Mouse (Mus musculus) lung, postnatal 25 days (tissue): ENCODE results near the gene Ing4.
A peak's percentile ranks its signal among the peaks of the same experiment; 100 is the strongest.

Experiments used
- DNase-seq: peaks from one replicate; pipeline ENCODE4 v3.0.0; 2022; ENCODE audit warnings: low spot score

The Ing4 gene

DNA sequence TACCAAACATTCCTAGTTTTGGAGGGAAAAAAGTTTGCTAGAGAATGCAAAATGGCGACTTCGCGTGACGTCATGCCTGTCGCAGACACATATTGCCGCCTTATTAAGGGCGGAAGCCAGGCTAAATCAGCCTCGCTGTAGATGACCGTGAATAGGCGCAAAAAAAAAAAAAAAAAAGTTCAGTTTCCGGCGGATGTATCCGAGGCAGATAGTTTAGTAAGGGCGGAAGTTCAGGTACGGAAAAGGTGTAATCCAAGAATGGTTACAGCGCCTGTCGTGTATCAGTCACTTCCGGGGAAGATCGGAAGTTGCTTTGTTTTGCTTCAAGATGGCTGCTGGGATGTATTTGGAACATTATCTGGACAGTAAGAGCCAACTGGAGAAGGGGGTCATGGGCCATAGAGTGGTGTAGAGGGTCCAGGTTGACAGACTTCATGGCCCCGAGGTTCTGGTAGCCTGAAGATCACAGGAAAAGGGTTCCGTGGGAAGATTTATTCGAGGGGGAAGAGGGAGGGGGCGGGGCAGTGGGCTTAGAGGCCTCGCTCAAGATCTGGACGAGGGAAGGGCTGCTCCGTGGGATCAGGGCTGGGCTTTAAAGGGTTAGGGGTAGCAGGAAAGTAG is at the start of gene Ing4:
Gene Ing4, plus strand, starts transcription at position 228 of the 621 bp plus-strand sequence.
- DNase-seq, result peak; percentile 95

GRCm38 (mm10) chr6:124992241-124992640 is 47.3 kb upstream of the Ing4 start:
- no peak for DNase-seq

- DNase-seq, result no peak
Measured at GRCm38 (mm10) chr6:124993365-124993764, 46.2 kb upstream of the Ing4 start.

GRCm38 (mm10) chr6:124993876-124994275 is 45.7 kb upstream of the Ing4 start:
- no peak for DNase-seq

DNA sequence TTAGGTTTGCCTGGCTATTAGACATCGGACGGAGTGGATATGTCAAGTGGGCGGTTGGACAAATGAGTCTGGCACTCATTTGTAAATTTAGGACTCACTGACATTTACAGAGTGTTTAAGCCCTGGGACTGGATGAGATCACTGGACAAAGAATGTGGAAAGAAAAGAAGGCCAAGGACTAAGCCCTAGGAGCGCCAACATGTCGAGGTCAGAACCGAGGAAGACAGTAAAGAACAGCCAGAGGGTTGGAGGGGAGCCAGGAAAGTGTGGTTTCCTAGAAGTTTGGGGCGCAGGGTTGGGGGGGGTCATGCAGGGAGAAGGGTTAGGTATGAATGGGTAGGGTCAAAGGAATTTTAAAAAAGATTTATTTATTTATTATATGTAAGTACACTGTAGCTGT is 44.3 kb upstream of the Ing4 start:
- DNase-seq, result no peak

GRCm38 (mm10) chr6:124995831-124996403 is 43.6 kb upstream of the Ing4 start:
- DNase-seq, result no peak

DNA sequence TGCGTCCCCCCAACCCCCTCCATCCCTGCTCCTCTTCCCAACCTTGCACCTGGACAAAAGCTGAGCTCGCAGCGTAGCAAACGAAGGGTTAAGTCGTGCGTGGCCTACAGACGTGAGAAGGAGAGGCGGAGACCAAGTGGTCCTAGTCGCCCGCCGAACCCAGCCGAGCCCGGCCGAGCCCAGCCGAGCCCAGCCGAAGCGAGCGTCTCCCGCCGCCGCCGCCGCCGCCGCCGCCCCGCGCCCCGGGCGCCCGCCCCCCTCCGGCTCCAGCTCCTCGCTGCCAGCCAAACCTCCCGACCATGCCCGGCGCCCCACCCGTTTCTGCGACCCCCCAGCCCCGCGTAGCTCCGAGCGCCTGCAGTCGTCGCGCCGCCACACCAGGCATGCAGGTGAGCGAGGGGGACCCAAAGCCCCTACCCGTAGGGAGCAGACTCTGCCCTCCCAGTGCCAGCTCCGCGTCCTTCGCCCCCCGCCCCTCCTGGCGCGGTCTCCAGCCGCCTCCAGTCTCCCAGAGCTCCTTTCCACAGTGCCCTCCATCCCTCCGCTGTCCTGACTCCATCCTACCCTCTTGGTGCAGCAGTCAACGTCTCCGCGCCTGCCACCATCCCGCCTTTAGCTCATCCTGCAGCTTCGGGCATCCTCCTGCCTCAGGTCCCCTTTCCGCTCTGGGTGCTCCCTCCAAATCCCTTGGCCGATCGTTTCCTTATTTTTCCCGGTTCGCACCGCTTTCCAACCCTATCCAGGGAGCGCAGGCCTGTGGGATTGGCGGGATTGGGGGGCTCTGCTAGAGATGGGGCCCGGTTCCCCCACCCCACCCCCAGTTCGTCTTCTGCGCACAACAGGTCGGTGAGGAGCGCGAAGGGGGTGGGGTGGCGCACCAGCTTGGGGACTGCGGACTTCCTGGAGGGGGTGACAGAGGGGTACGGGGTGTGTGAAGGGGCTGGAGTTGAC is 42.7 kb upstream of the Ing4 start, which contains the start of gene Pianp:
Gene Pianp, plus strand, starts transcription at position 144 of the 951 bp plus-strand sequence.
- DNase-seq, result peak; percentile 67

DNA sequence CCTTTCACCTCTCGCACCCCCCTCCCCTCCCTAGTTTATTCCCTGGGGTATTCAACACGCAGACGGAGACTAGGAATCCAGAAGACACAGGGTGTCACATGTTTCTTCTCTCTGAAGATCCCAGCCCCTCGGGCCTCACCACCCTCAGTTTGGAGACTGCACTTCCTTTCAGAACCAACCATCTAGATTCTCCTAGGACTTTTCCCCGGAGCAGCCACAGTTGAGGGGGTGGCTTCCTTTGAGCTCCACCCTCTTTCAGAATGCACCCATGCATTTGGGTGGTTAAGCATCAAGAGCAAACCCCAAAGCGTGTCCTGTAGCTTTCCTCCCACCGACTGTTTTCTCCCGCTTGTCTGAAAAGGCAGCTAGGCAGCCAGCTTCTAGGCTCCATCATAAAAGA is 41.5 kb upstream of the Ing4 start:
- DNase-seq, result no peak

GRCm38 (mm10) chr6:124999091-124999490 is 40.5 kb upstream of the Ing4 start:
- DNase-seq, result no peak

- DNase-seq, result no peak
Measured at GRCm38 (mm10) chr6:124999546-124999945, 40.0 kb upstream of the Ing4 start.

DNA sequence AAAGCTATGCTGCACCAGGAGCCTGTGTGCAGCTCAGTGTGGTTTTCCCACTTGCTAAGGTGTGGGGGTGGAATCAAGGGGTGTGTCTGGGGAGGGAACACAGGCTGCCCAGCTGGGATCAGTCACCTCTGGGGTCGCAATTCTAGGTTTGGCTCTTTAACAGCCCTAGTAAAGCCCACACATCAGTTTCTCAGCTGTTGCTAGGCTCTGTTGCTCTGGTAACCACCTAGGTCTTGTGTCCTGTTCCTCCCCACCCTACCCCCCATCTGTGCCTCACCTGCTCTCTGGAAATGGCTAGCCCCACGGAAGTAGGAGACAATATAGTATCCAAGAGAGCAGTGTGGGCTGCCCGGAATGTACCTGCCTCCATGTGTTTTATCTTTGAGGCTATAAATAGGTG is 35.9 kb upstream of the Ing4 start:
- DNase-seq, result no peak

- DNase-seq, result no peak
Measured at GRCm38 (mm10) chr6:125005086-125005485, 34.5 kb upstream of the Ing4 start.

DNA sequence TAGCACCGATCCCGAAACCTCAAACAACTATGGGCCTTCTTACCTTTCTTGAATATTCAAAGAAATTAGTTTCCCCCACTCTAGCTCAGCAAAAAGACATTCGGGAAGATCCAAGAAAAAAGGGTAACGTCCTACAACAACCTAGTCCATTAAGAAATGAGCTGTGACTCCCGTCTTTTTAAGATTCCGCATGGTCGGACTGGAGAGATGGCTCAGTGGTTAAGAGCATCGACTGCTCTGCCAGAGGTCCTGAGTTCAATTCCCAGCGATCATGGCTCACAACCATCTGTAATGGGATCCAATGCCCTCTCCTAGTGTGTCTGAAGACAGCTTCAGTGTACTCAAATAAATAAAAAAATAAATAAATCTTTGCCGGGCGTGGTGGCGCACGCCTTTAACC is 31.5 kb upstream of the Ing4 start:
- DNase-seq, result no peak

DNA sequence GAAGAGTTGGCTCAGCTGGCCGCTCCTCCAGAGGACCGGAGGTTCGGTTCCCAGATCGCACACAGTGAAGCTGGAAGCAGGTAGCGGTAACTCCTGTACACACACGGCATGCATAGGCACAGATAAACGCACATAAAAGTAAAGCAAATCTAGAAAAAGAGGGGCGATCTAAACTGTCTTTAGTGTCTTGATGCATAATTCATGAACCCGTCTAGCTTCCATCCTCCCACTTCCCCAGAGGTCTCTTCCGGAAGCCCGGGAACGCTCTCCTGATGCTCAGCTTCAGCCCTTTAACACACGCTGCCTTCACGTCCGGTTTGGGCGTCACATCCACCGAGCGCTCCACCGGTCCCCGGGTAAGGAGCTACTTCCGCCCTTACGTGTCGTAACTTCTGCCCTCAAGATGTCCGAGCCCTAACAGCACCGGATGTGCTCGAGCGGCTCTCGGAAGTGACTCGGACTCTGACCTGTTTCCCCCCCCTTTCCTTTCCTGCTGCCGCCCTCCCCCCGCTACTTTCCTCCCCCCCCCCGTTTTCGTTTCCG is 30.9 kb upstream of the Ing4 start:
- DNase-seq, result peak; percentile 100

DNA sequence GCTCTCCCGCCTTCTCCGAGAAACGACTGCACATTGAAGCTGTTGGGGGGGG is 30.6 kb upstream of the Ing4 start, which contains the start of gene Zfp384:
Gene Zfp384, plus strand, starts transcription at position 17 of the 52 bp plus-strand sequence.
- DNase-seq, result no peak

DNA sequence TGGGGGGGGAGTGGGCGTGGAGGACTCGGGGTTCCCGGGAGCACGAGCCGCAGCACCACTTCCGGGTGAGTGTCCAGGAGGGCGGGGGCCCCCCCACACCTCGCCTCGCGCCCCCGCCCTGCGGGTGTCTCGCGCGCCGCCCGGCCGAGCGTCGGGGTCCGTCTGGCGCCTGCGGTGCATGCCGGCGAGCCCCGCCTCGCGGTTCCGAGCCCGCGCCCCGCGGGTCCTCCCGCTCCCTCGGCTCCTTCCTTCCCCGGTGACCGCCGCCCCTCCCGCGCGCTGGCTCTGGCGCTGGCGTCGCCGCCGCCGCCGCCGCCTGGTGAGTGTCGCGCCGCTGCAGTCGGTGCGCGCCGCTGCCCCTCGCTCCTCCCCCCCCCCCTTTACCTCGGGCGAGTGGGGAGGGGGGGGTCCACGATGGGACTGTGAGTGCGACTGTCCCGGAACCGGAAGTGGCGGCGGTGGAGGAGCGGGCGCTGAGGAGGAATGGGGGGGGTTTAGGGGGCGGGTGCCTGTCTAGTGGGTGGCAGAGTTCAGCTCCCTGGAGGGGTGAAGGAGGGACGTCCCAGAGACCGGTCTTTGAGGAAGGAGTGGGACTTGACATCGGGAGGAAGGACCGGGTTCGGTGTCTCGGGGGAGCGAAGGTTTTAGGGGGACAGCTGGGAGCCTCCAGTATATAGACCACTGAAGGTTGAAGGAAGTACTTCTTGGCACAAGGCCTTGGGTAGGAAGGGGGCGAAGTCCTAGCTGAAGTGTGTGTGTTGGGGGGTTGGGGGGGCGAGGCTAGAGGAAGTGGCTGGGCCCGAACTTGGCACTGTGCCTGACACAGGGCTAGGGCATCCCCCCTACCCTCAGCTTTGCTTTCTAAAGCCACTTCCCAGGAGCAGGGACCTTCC is 30.1 kb upstream of the Ing4 start:
- peak; percentile 84 for DNase-seq

DNA sequence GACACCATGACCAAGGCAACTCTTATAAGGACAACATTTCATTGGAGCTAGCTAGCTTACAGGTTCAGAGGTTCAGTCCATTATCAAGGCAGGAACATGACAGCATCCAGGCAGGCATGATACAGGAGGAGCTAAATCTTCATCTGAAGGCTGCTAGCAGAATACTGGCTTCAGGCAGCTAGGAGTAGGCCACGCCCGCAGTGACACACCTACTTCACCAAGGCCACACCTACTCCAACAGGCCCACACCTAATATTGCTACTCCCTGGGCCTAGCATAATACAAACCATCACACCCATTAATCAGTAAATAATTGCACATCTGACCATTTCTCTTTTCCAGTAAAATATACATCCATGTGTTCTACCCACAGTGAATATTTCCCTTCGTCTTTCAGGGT is 21.9 kb upstream of the Ing4 start:
- DNase-seq, result no peak

DNA sequence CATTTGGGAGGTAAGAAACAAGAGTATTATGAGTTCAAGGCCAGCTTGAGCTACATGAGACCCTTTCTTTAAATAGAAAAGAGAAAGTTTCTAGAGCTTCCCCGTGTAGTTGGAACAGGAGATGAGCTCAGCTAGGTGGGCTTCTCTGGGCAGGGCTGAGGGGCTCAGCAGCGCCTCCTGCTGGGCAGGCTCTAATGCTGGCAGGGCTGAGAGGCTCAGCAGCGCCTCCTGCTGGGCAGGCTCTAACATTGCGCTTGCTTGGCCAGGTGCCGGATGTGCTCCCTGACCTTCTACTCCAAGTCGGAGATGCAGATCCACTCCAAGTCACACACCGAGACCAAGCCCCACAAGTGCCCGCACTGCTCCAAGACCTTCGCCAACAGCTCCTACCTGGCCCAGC is 9.0 kb upstream of the Ing4 start:
- peak; percentile 42 for DNase-seq

- DNase-seq, result no peak
Measured at GRCm38 (mm10) chr6:125031604-125032003, 8.0 kb upstream of the Ing4 start.

GRCm38 (mm10) chr6:125038666-125039065 is 894 bp upstream of the Ing4 start:
- no peak for DNase-seq

DNA sequence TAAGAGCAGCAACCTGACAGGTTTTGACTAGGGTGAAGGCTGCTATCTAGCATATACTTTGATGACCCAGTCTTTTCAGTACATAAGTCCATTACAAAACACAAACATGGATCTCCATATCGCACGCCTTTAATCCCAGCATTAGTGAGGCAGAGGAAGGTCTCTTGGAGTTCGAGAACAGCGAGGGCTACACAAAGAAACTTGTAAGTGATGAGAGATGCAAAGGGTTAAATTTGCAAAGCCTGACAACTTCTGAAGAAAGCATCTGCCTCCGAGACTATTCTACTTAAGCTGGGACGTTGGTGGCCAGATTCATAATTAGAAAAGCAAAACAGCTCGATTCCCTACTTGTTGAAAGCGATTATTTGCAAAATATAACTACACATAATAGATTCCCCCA is 429 bp upstream of the Ing4 start:
- DNase-seq, result no peak

GRCm38 (mm10) chr6:125040221-125040620 is 661 bp downstream of the Ing4 start:
- no peak for DNase-seq
